Mouse (Mus musculus) thymus, adult 2 months (tissue): Measurements from ENCODE around the gene Slc30a5. TPM values are rescaled to one million over a fixed set of nuclear protein-coding genes. Genes with fewer than 3 reads are reported as not detected.

ENCODE experiments used
- DNase-seq: peaks from one replicate; pipeline ENCODE4 v3.0.0; 2021
- H3K27ac ChIP-seq: fragments of 200-500 bp; 2 replicates; pipeline ENCODE4 v1.5.1; 2012; ENCODE audit warnings: low read length, control low read depth; ENCODE audit not compliant: control insufficient read depth, insufficient read depth
- H3K27me3 ChIP-seq: fragments of 200-500 bp; 2 replicates; pipeline ENCODE4 v1.6.1; 2012; ENCODE audit warnings: mild to moderate bottlenecking, low read length, moderate library complexity, mixed read lengths; ENCODE audit not compliant: control insufficient read depth, insufficient read depth
- H3K36me3 ChIP-seq: fragments of 200-500 bp; 2 replicates; pipeline ENCODE4 v1.6.1; 2012; ENCODE audit warnings: mild to moderate bottlenecking, low read length, moderate library complexity; ENCODE audit not compliant: control insufficient read depth, insufficient read depth
- H3K4me1 ChIP-seq: fragments of 200-500 bp; replicated peaks from 2 replicates; pipeline ENCODE4 v1.6.1; 2012; ENCODE audit warnings: low read length; ENCODE audit not compliant: control insufficient read depth, insufficient read depth
- H3K4me3 ChIP-seq: fragments of 200-500 bp; 2 replicates; pipeline ENCODE4 v1.5.1; 2012; ENCODE audit warnings: mild to moderate bottlenecking, low read length, control low read depth, moderate library complexity; ENCODE audit not compliant: control insufficient read depth, insufficient read depth
- CTCF ChIP-seq: fragments of 200-500 bp; IDR thresholded peaks from 2 replicates; pipeline ENCODE4 v1.5.1; 2012; ENCODE audit warnings: mild to moderate bottlenecking, control low read depth, low read length, moderate library complexity, borderline replicate concordance; ENCODE audit not compliant: control insufficient read depth, poor library complexity, insufficient read depth; ENCODE audit errors: extremely low read depth
- POLR2A ChIP-seq: fragments of 200-500 bp; IDR thresholded peaks from 2 replicates; pipeline ENCODE4 v1.6.1; 2012; ENCODE audit warnings: mild to moderate bottlenecking, low read length, control low read depth, moderate library complexity; ENCODE audit not compliant: control insufficient read depth, poor library complexity, insufficient read depth; ENCODE audit errors: extremely low read depth
- WGBS: fragments of 180-500 bp; shearing (Covaris S2); methylation state at CpG from one replicate; pipeline ENCODE4 v1.1.7; 2018; 5-methylcytosine and 5-hydroxymethylcytosine counted together
- polyA plus RNA-seq: library from polyadenylated mRNA; depleted of rRNA; stranded (reverse); fragments of >200 nt; gene quantifications from 2 replicates; pipeline ENCODE4 v1.2.3, GENCODE M21; 2012

The Slc30a5 gene
- polyA plus RNA-seq, 1 experiment = 31.4 TPM

GRCm38 (mm10) chr13:100843016-100843725 is 9.9 kb upstream of the Slc30a5 start:
- H3K27me3 ChIP-seq = no peaks in the 10 kb centered on the region
- TF ChIP-seq POLR2A = no peak
- no peak for TF ChIP-seq CTCF
- H3K27ac ChIP-seq = no peak overlapping the region
- DNase-seq = no peak
- WGBS = 79% methylated on average over 7 of the region's 7 CpGs
- no peaks in the 10 kb centered on the region for H3K4me1 ChIP-seq
- H3K4me3 ChIP-seq = no peak overlapping the region
- no peaks in the 10 kb centered on the region for H3K36me3 ChIP-seq

DNA sequence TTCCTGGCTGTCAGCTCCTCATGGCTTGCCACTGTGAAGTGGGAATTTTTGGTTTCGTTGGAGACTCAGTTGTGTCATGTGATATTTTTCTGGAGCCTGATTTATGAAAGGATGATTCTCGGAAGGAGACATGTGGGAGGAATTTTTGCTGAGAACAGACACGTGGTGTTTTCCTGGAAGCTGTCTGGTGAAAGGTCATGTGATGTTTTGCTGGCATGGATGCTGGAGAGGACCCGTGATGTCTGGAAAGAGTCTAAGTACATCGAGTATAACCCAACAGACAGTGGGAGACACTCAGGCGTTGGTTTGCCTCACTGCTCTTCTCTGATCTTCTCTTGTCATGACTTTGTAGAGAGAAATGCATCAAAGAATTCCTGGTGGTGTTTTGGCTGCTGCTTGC is 8.5 kb upstream of the Slc30a5 start:
- no peak for DNase-seq
- no peaks in the 10 kb centered on the region for H3K4me1 ChIP-seq
- H3K36me3 ChIP-seq = no peaks in the 10 kb centered on the region
- 90% methylated on average over 6 of the region's 6 CpGs for WGBS
- TF ChIP-seq POLR2A = no peak
- TF ChIP-seq CTCF = no peak
- H3K27me3 ChIP-seq = no peaks in the 10 kb centered on the region
- no peak overlapping the region for H3K27ac ChIP-seq
- H3K4me3 ChIP-seq = no peak overlapping the region

DNA sequence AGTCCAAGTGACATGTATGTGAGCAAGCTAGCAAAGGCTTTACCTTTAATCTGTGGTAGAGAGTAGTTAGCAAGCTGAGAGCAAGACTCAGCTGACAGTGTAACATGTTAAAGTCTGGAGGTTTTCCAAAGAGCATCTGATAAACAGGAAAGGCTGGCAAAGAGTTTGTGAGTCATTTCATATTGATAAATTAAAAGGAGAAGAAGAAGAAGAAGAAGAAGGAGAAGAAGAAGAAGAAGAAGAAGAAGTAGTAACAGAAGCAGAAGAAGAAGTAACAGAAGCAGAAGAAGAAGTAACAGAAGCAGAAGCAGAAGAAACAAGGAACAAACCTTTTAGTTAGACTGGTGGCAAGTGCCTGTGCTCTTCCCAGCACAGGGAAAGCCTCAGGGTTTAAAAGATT is 1.6 kb upstream of the Slc30a5 start:
- Histone ChIP-seq H3K4me3 (no peak overlapping the region), H3K4me1 (no peaks in the 10 kb centered on the region; the same call in 1 of the 2 replicates), H3K36me3 (no peaks in the 10 kb centered on the region), H3K27ac (no peak overlapping the region), H3K27me3 (no peaks in the 10 kb centered on the region)
- TF ChIP-seq POLR2A (no peak), CTCF (no peak)
- no peak for DNase-seq

- no peaks in the 10 kb centered on the region; the same call in 1 of the 2 replicates for H3K4me1 ChIP-seq
- no peak for DNase-seq
- no peak overlapping the region for H3K27ac ChIP-seq
- WGBS = 45% methylated on average over 6 of the region's 6 CpGs
- H3K4me3 ChIP-seq = no peak overlapping the region
- no peak for TF ChIP-seq CTCF
- TF ChIP-seq POLR2A = no peak
- H3K27me3 ChIP-seq = no peaks in the 10 kb centered on the region
- no peaks in the 10 kb centered on the region for H3K36me3 ChIP-seq
Observed at GRCm38 (mm10) chr13:100833640-100834002, 394 bp upstream of the Slc30a5 start.

DNA sequence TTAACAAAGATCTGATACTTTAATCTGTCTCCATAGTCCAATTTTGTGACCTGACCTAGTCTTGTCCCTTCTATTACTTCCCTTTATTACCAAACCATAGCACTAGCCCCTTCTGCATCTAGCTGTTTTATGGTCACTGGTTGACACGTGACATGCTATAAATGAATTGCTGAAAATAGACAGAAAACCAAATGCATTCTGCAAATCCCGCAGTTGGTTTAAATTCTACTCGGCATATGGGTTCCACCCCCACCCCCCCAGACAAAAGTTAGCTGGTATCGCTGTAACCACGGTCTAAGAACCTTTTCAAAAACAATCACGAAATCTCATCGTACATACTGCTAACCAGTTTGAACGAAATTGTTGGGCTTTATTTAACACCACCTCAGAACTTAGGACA is 1.0 kb downstream of the Slc30a5 start:
- 1% methylated on average over 8 of the region's 8 CpGs for WGBS
- Histone ChIP-seq H3K27me3 (no peaks in the 10 kb centered on the region), H3K36me3 (peaks cover 8% of the 10 kb centered on the region; the same call in 1 of the 2 replicates), H3K4me1 (no peaks in the 10 kb centered on the region; the same call in 1 of the 2 replicates), H3K4me3 (no peak overlapping the region), H3K27ac (no peak overlapping the region)
- TF ChIP-seq CTCF = no peak
- TF ChIP-seq POLR2A = no peak
- no peak for DNase-seq

GRCm38 (mm10) chr13:100831123-100831522 is 2.1 kb downstream of the Slc30a5 start:
- no peak for DNase-seq
- Histone ChIP-seq H3K4me1 (no peaks in the 10 kb centered on the region; the same call in 1 of the 2 replicates), H3K4me3 (no peak overlapping the region), H3K27me3 (no peaks in the 10 kb centered on the region), H3K36me3 (peaks cover 17% of the 10 kb centered on the region), H3K27ac (no peak overlapping the region)
- TF ChIP-seq POLR2A (no peak), CTCF (no peak)
- WGBS = 90% methylated on average over 6 of the region's 6 CpGs

GRCm38 (mm10) chr13:100825627-100826410 is 7.4 kb downstream of the Slc30a5 start:
- DNase-seq = no peak
- peaks cover 5% of the 10 kb centered on the region; the same call in 1 of the 2 replicates for H3K4me1 ChIP-seq
- TF ChIP-seq CTCF = no peak
- TF ChIP-seq POLR2A = no peak
- H3K27ac ChIP-seq = no peak overlapping the region
- 99% methylated on average over 9 of the region's 9 CpGs for WGBS
- H3K36me3 ChIP-seq = peaks cover 30% of the 10 kb centered on the region
- no peak overlapping the region for H3K4me3 ChIP-seq
- H3K27me3 ChIP-seq = no peaks in the 10 kb centered on the region
